Comparison of ENCODE assay signal across 8 mouse cellular contexts in genomic region chr11:83440081-83441064, GRCm38 (mm10). TPM values are rescaled to one million over a fixed set of nuclear protein-coding genes. Genes with fewer than 3 reads are reported as not detected.
DNase-seq lines count a peak whose midpoint lies in the region; ATAC-seq lines count a peak whose summit lies in the region.

No protein-coding gene starts in this region.

- H3K9me3 ChIP-seq in hindbrain, embryonic 14.5 days (ENCODE audit: control insufficient read depth, low read length) = no peaks in the 10 kb centered on the region

- no peak overlapping the region for H3K27ac ChIP-seq in hindbrain, embryonic 14.5 days

- peak overlapping the region; percentile 62 for H3K9ac ChIP-seq in hindbrain, embryonic 14.5 days

- H3K27me3 ChIP-seq in hindbrain, embryonic 14.5 days (ENCODE audit: control insufficient read depth, insufficient read depth, low read length) = peaks cover 42% of the 10 kb centered on the region

- peak; percentile 94 for ATAC-seq in hindbrain, embryonic 14.5 days (ENCODE audit: low FRiP score)

- under 1% methylated on average over 70 of the region's 75 CpGs for WGBS in hindbrain, embryonic 14.5 days

- peak; percentile 89 for DNase-seq in WW6 (ENCODE audit: low read depth, low spot score)
- peak; percentile 94 to 96 for DNase-seq in cerebellum, postnatal 25 days
- peak; percentile 83 to 86 for DNase-seq in frontal cortex, postnatal 36 days (ENCODE audit: low spot score in 2 of 2)
- DNase-seq in hindbrain, embryonic 14.5 days (ENCODE audit: low spot score) = peak; percentile 97
- DNase-seq in layer of hippocampus, postnatal 25 days (ENCODE audit: extremely low spot score in 1 of 2, low spot score in 1 of 2) = peak; percentile 85 to 86
- DNase-seq in lung, postnatal 25 days (ENCODE audit: low spot score) = peak; percentile 88
- peak; percentile 85 for DNase-seq in retina, adult 2 months (ENCODE audit: low read depth, low spot score)
- peak; percentile 88 for DNase-seq in thymus, postnatal 25 days

- 0 out of 2 replicates have a peak, but pooled peaks cover 3% of the 10 kb centered on the region for H3K4me1 ChIP-seq in hindbrain, embryonic 14.5 days (replicated peaks; ENCODE audit: control insufficient read depth, insufficient read depth, low read length)

- H3K4me2 ChIP-seq in hindbrain, embryonic 14.5 days (replicated peaks) = peak overlapping the region; percentile 72

- no peaks in the 10 kb centered on the region for H3K36me3 ChIP-seq in hindbrain, embryonic 14.5 days (replicated peaks; ENCODE audit: control insufficient read depth, insufficient read depth)

- peak overlapping the region; percentile 50 for H3K4me3 ChIP-seq in hindbrain, embryonic 14.5 days (replicated peaks; ENCODE audit: low read length)

RNA-seq across cellular contexts. Expression of gene 1700020L24Rik, which starts 2.9 kb away (rescaled TPM):
- 0.39 and 0.60 TPM in 2 replicates for polyA plus RNA-seq in hindbrain, embryonic 14.5 days (2014; fragmentation: Nextera tagmentation; extraction: Ambion mirVana)
- total RNA-seq in layer of hippocampus, postnatal 25 days (2021) = not detected

RNA-seq across cellular contexts. Expression of gene Gas2l2, which starts 11.1 kb away (rescaled TPM):
- polyA plus RNA-seq in hindbrain, embryonic 14.5 days (2014; fragmentation: Nextera tagmentation; extraction: Ambion mirVana) = 0.97 and 1.5 TPM in 2 replicates
- total RNA-seq in layer of hippocampus, postnatal 25 days (2021) = under 1 TPM; 0.20 to 0.26 TPM

RNA-seq across cellular contexts. Expression of gene Mmp28, which starts 22.5 kb away (rescaled TPM):
- polyA plus RNA-seq in hindbrain, embryonic 14.5 days (2014; fragmentation: Nextera tagmentation; extraction: Ambion mirVana) = 3.9 and 4.2 TPM in 2 replicates
- 1 to 10 TPM; 2.8 to 3.4 TPM for total RNA-seq in layer of hippocampus, postnatal 25 days (2021)

RNA-seq across cellular contexts. Expression of gene Rasl10b, which starts 31.4 kb away (rescaled TPM):
- polyA plus RNA-seq in hindbrain, embryonic 14.5 days (2014; fragmentation: Nextera tagmentation; extraction: Ambion mirVana) = 27.1 and 28.6 TPM in 2 replicates
- total RNA-seq in layer of hippocampus, postnatal 25 days (2021) = 100 to 1,000 TPM; 222 to 242 TPM

RNA-seq across cellular contexts. Expression of gene Taf15, which starts 32.5 kb away (rescaled TPM):
- polyA plus RNA-seq in hindbrain, embryonic 14.5 days (2014; fragmentation: Nextera tagmentation; extraction: Ambion mirVana) = 9.4 and 11.3 TPM in 2 replicates
- 10 to 100 TPM; 61.7 to 80.3 TPM for total RNA-seq in layer of hippocampus, postnatal 25 days (2021)
